In the genomic region with DNA sequence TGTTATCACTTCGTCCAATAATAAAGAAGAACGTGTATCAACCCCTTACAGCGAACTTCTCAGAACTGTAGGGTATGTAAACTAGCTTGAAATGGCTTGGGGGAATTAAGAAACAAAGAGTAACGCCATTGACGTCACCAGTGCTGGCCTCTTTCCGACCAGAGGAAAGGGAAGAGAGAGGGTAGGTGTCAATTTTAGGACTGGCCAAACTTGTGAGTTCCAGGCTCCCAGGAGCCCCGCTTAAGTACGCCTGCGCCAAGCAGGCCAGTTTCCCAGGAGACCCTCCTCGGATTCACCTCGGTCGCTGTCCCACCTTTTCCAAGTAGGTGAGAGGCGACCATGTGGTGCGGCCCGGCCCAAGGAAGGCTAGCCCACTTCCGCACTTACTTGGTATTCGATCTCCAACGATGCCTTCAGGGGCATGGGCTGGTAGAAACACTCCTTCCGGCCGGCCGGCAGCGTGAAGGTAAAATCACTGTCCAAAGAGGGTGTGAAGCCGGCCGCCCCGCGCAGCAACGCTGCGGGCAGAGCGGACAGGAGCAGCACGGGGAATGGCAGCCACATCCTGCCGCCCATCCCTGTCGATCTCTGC, we compare ENCODE assay signal across 8 mouse cellular contexts. TPM values are rescaled to one million over a fixed set of nuclear protein-coding genes. Genes with fewer than 3 reads are reported as not detected.
DNase-seq lines count a peak whose midpoint lies in the region; ATAC-seq and TF ChIP-seq lines count a peak whose summit lies in the region.

No protein-coding gene starts in this region.

- peak overlapping the region; percentile 70 for H3K4me3 ChIP-seq in bone marrow macrophage, adult 2 months (ENCODE audit: insufficient read depth, low read length)
- peak overlapping the region; percentile 79 for H3K4me3 ChIP-seq in lung, embryonic 16.5 days (ENCODE audit: low read length)
- peak overlapping the region; percentile 73 for H3K4me3 ChIP-seq in olfactory bulb, adult 2 months (ENCODE audit: insufficient read depth, low read depth, low read length)

- peak overlapping the region; percentile 81 for H3K9ac ChIP-seq in lung, embryonic 16.5 days (ENCODE audit: low read length)

- peaks cover 6% of the 10 kb centered on the region for H3K4me1 ChIP-seq in bone marrow macrophage, adult 2 months (ENCODE audit: control insufficient read depth, insufficient read depth, low read length)
- peaks cover 4% of the 10 kb centered on the region; the same call in 1 of the 2 replicates for H3K4me1 ChIP-seq in lung, embryonic 16.5 days (replicated peaks; ENCODE audit: control insufficient read depth, insufficient read depth, low read length)
- H3K4me1 ChIP-seq in olfactory bulb, adult 2 months (ENCODE audit: control insufficient read depth, insufficient read depth, low read length) = 0 out of 2 replicates have a peak, but pooled peaks cover 2% of the 10 kb centered on the region

- H3K9me3 ChIP-seq in lung, embryonic 16.5 days (ENCODE audit: control insufficient read depth, low read length) = no peaks in the 10 kb centered on the region

- peak; percentile 11 for ATAC-seq in inflammation-experienced regulatory T-cells, adult 6 months
- peak; percentile 53 for ATAC-seq in lung, embryonic 16.5 days (ENCODE audit: low read depth)

- no peak for TF ChIP-seq CTCF in bone marrow macrophage, adult 2 months (IDR thresholded peaks at IDR 0.05; ENCODE audit: low read depth, low read length)
- no peak for TF ChIP-seq CTCF in olfactory bulb, adult 2 months (IDR thresholded peaks at IDR 0.05; ENCODE audit: insufficient read depth, low read depth, low read length)

- 0% methylated on average over 32 of the region's 32 CpGs for WGBS in lung, embryonic 16.5 days
- under 1% methylated on average over 32 of the region's 32 CpGs for WGBS in olfactory bulb, adult 2 months

- TF ChIP-seq POLR2A in bone marrow macrophage, adult 2 months (IDR thresholded peaks at IDR 0.05; ENCODE audit: borderline replicate concordance, low read depth, low read length) = no peak
- no peak for TF ChIP-seq POLR2A in olfactory bulb, adult 2 months (IDR thresholded peaks at IDR 0.05; ENCODE audit: insufficient read depth, low read depth, low read length)

- peaks cover 3% of the 10 kb centered on the region; the same call in 1 of the 2 replicates for H3K36me3 ChIP-seq in lung, embryonic 16.5 days (ENCODE audit: control insufficient read depth, insufficient read depth, low read length)

- DNase-seq in ovary, postnatal 14 days (ENCODE audit: low spot score) = peak; percentile 15
- DNase-seq in ovary, postnatal 10 days (ENCODE audit: low spot score) = no peak
- DNase-seq in forelimb bud, embryonic 11.5 days (ENCODE audit: low read depth, low spot score) = peak; percentile 49
- DNase-seq in B cell, adult 2 months = no peak

- H3K4me2 ChIP-seq in lung, embryonic 16.5 days (ENCODE audit: low read depth, low read length) = peak overlapping the region; percentile 79

- H3K27ac ChIP-seq in bone marrow macrophage, adult 2 months (ENCODE audit: insufficient read depth, low read depth, low read length) = peak overlapping the region; percentile 71
- H3K27ac ChIP-seq in lung, embryonic 16.5 days (ENCODE audit: low read length) = peak overlapping the region; percentile 91
- peak overlapping the region; percentile 7; the same call in 1 of the 2 replicates for H3K27ac ChIP-seq in olfactory bulb, adult 2 months (ENCODE audit: insufficient read depth, low read depth, low read length)

- no peaks in the 10 kb centered on the region for H3K27me3 ChIP-seq in lung, embryonic 16.5 days (ENCODE audit: control insufficient read depth, insufficient read depth, low read depth, low read length)

RNA-seq across cellular contexts. Expression of a gene that starts 0.5 kb away (rescaled TPM):
- 57.1 and 57.5 TPM in 2 replicates for polyA plus RNA-seq in bone marrow macrophage, adult 2 months (2012; ENCODE audit: insufficient read depth, insufficient read length, missing spikeins)
- 100 to 1,000 TPM in 2 of 3 experiments, 10 to 100 TPM in 1; 98.0 to 130 (median 103) TPM for polyA plus RNA-seq in inflammation-experienced regulatory T-cells, adult 6 months (2017; shearing (Covaris generic))
- polyA plus RNA-seq in lung, embryonic 16.5 days (2015; fragmentation: Nextera tagmentation; extraction: Ambion mirVana) = 31.8 and 32.4 TPM in 2 replicates
- not detected in 2 replicates for polyA plus RNA-seq in olfactory bulb, adult 2 months (2012; ENCODE audit: insufficient read depth, insufficient read length, low replicate concordance, missing spikeins)

RNA-seq across cellular contexts. Expression of a gene that starts 0.7 kb away (rescaled TPM):
- polyA plus RNA-seq in bone marrow macrophage, adult 2 months (2012; ENCODE audit: insufficient read depth, insufficient read length, missing spikeins) = 2.7 and 4.2 TPM in 2 replicates
- 1 to 10 TPM; 2.1 to 9.0 (median 2.2) TPM for polyA plus RNA-seq in inflammation-experienced regulatory T-cells, adult 6 months (2017; shearing (Covaris generic))
- polyA plus RNA-seq in lung, embryonic 16.5 days (2015; fragmentation: Nextera tagmentation; extraction: Ambion mirVana) = 13.4 and 13.6 TPM in 2 replicates
- not detected in 2 replicates for polyA plus RNA-seq in olfactory bulb, adult 2 months (2012; ENCODE audit: insufficient read depth, insufficient read length, low replicate concordance, missing spikeins)

Comparison
In these comparisons a context has a peak if more than half of its experiments do, and no peak if none do; other contexts are left out.
1. DNase-seq: peak in ovary, postnatal 14 days (single experiment) and forelimb bud, embryonic 11.5 days (single experiment); none in ovary, postnatal 10 days (single experiment) and B cell, adult 2 months (0 of 2).
2. H3K27ac ChIP-seq: peak in every context shown above with its lines; median percentile 91 in lung, embryonic 16.5 days; 71 in bone marrow macrophage, adult 2 months; 7 in olfactory bulb, adult 2 months.
3. RNA of a gene that starts 0.5 kb away (polyA plus RNA-seq): 98.0 to 130 TPM in inflammation-experienced regulatory T-cells, adult 6 months, 57.1 to 57.5 TPM in bone marrow macrophage, adult 2 months and 31.8 to 32.4 TPM in lung, embryonic 16.5 days; not detected in olfactory bulb, adult 2 months; every median in the first group is over 10 times any median in the second.
4. Peak in every context shown above with its lines, with median percentiles within 50 percentile points of each other: H3K4me3 ChIP-seq.